Mouse (Mus musculus): ENCODE results near the gene Ppp1r37. TPM values are rescaled to one million over a fixed set of nuclear protein-coding genes. Genes with fewer than 3 reads are reported as not detected.

Gene Ppp1r37
- total RNA-seq, 1 experiment, result 25.3 TPM

- Histone ChIP-seq H3K9ac (ENCODE audit: insufficient read depth, low read depth, low read length, poor library complexity, severe bottlenecking) (no peak overlapping the region), H3K27ac (ENCODE audit: insufficient read depth, low read depth, low read length, poor library complexity, severe bottlenecking) (peak overlapping the region; percentile 3; the same call in 1 of the 2 replicates), H3K36me3 (ENCODE audit: control insufficient read depth, insufficient read depth, low read length, poor library complexity, severe bottlenecking) (no peaks in the 10 kb centered on the region), H3K4me1 (ENCODE audit: control insufficient read depth in 2 of 2, insufficient read depth in 2 of 2, low read length in 2 of 2, poor library complexity in 1 of 2) (peaks cover 0 to 14% of the 10 kb centered on the region in 2 experiments; a peak in 2 of 4 replicates), H3K9me3 (ENCODE audit: control insufficient read depth, insufficient read depth, low read depth, low read length) (no peaks in the 10 kb centered on the region), H3K4me3 (ENCODE audit: insufficient read depth in 1 of 2, low read depth in 1 of 2, low read length in 2 of 2, poor library complexity in 1 of 2, severe bottlenecking in 1 of 2) (no peak overlapping the region)
- in situ Hi-C loops (cut with MboI; ENCODE audit: low sequenced_read_pairs in 2 of 2, unreplicated experiment in 2 of 2), result no loop called here
- TF ChIP-seq HCFC1 (IDR thresholded peaks at IDR 0.05; ENCODE audit: borderline replicate concordance, insufficient read depth, low read length) (no peak), MAFK (IDR thresholded peaks at IDR 0.05; ENCODE audit: insufficient read depth, low read depth, low read length) (no peak), ZC3H11A (IDR thresholded peaks at IDR 0.05; ENCODE audit: borderline replicate concordance, low read depth, low read length) (no peak), ZNF384 (IDR thresholded peaks at IDR 0.05; ENCODE audit: low read depth, low read length) (no peak), CHD2 (IDR thresholded peaks at IDR 0.05; ENCODE audit: low read depth, low read length) (no peak)
- no peak for DNase-seq (ENCODE audit: low read depth, low spot score)
Measured at GRCm38 (mm10) chr7:19500420-19501363, 62.2 kb downstream of the Ppp1r37 start.

GRCm38 (mm10) chr7:19498326-19498725 lies 64.5 kb downstream of the Ppp1r37 start:
- TF ChIP-seq MAFK (IDR thresholded peaks at IDR 0.05; ENCODE audit: insufficient read depth, low read depth, low read length), result no peak
- no peak for TF ChIP-seq ZNF384 (IDR thresholded peaks at IDR 0.05; ENCODE audit: low read depth, low read length)
- Histone ChIP-seq H3K9me3 (ENCODE audit: control insufficient read depth, insufficient read depth, low read depth, low read length) (no peaks in the 10 kb centered on the region), H3K27ac (ENCODE audit: insufficient read depth, low read depth, low read length, poor library complexity, severe bottlenecking) (no peak overlapping the region), H3K4me3 (ENCODE audit: insufficient read depth in 1 of 2, low read depth in 1 of 2, low read length in 2 of 2, poor library complexity in 1 of 2, severe bottlenecking in 1 of 2) (no peak overlapping the region), H3K4me1 (ENCODE audit: control insufficient read depth in 2 of 2, insufficient read depth in 2 of 2, low read length in 2 of 2, poor library complexity in 1 of 2) (peaks cover 0 to 15% of the 10 kb centered on the region in 2 experiments; a peak in 3 of 4 replicates), H3K9ac (ENCODE audit: insufficient read depth, low read depth, low read length, poor library complexity, severe bottlenecking) (no peak overlapping the region), H3K36me3 (ENCODE audit: control insufficient read depth, insufficient read depth, low read length, poor library complexity, severe bottlenecking) (no peaks in the 10 kb centered on the region)
- in situ Hi-C loops (cut with MboI; ENCODE audit: low sequenced_read_pairs in 2 of 2, unreplicated experiment in 2 of 2), result no loop called here
- no peak for DNase-seq (ENCODE audit: low read depth, low spot score)

GRCm38 (mm10) chr7:19496214-19496555 lies 66.7 kb downstream of the Ppp1r37 start:
- Histone ChIP-seq H3K36me3 (ENCODE audit: control insufficient read depth, insufficient read depth, low read length, poor library complexity, severe bottlenecking) (no peaks in the 10 kb centered on the region), H3K9me3 (ENCODE audit: control insufficient read depth, insufficient read depth, low read depth, low read length) (no peaks in the 10 kb centered on the region), H3K4me3 (ENCODE audit: insufficient read depth in 1 of 2, low read depth in 1 of 2, low read length in 2 of 2, poor library complexity in 1 of 2, severe bottlenecking in 1 of 2) (no peak overlapping the region), H3K4me1 (ENCODE audit: control insufficient read depth in 2 of 2, insufficient read depth in 2 of 2, low read length in 2 of 2, poor library complexity in 1 of 2) (peaks cover 0 to 15% of the 10 kb centered on the region in 2 experiments; a peak in 3 of 4 replicates), H3K27ac (ENCODE audit: insufficient read depth, low read depth, low read length, poor library complexity, severe bottlenecking) (no peak overlapping the region), H3K9ac (ENCODE audit: insufficient read depth, low read depth, low read length, poor library complexity, severe bottlenecking) (no peak overlapping the region)
- DNase-seq (ENCODE audit: low read depth, low spot score), result no peak
- TF ChIP-seq ZC3H11A (IDR thresholded peaks at IDR 0.05; ENCODE audit: borderline replicate concordance, low read depth, low read length), result no peak
- TF ChIP-seq MAFK (IDR thresholded peaks at IDR 0.05; ENCODE audit: insufficient read depth, low read depth, low read length), result no peak
- TF ChIP-seq CHD2 (IDR thresholded peaks at IDR 0.05; ENCODE audit: low read depth, low read length), result no peak
- no peak for TF ChIP-seq ZNF384 (IDR thresholded peaks at IDR 0.05; ENCODE audit: low read depth, low read length)
- TF ChIP-seq HCFC1 (IDR thresholded peaks at IDR 0.05; ENCODE audit: borderline replicate concordance, insufficient read depth, low read length), result no peak
- in situ Hi-C loops (cut with MboI; ENCODE audit: low sequenced_read_pairs in 2 of 2, unreplicated experiment in 2 of 2), result no loop called here

- no peak overlapping the region for H3K9ac ChIP-seq (ENCODE audit: insufficient read depth, low read depth, low read length, poor library complexity, severe bottlenecking)
- H3K4me1 ChIP-seq (ENCODE audit: control insufficient read depth in 2 of 2, insufficient read depth in 2 of 2, low read length in 2 of 2, poor library complexity in 1 of 2), result peaks cover 0 to 15% of the 10 kb centered on the region in 2 experiments; a peak in 3 of 4 replicates
- in situ Hi-C loops (cut with MboI; ENCODE audit: low sequenced_read_pairs in 2 of 2, unreplicated experiment in 2 of 2), result no loop called here
- no peak overlapping the region for H3K4me3 ChIP-seq (ENCODE audit: insufficient read depth in 1 of 2, low read depth in 1 of 2, low read length in 2 of 2, poor library complexity in 1 of 2, severe bottlenecking in 1 of 2)
- no peak for DNase-seq (ENCODE audit: low read depth, low spot score)
- no peaks in the 10 kb centered on the region for H3K9me3 ChIP-seq (ENCODE audit: control insufficient read depth, insufficient read depth, low read depth, low read length)
- no peak overlapping the region for H3K27ac ChIP-seq (ENCODE audit: insufficient read depth, low read depth, low read length, poor library complexity, severe bottlenecking)
- no peaks in the 10 kb centered on the region for H3K36me3 ChIP-seq (ENCODE audit: control insufficient read depth, insufficient read depth, low read length, poor library complexity, severe bottlenecking)
- TF ChIP-seq ZC3H11A (IDR thresholded peaks at IDR 0.05; ENCODE audit: borderline replicate concordance, low read depth, low read length) (no peak), ZNF384 (IDR thresholded peaks at IDR 0.05; ENCODE audit: low read depth, low read length) (no peak), HCFC1 (IDR thresholded peaks at IDR 0.05; ENCODE audit: borderline replicate concordance, insufficient read depth, low read length) (no peak), MAFK (IDR thresholded peaks at IDR 0.05; ENCODE audit: insufficient read depth, low read depth, low read length) (no peak), CHD2 (IDR thresholded peaks at IDR 0.05; ENCODE audit: low read depth, low read length) (no peak)
Measured at GRCm38 (mm10) chr7:19495521-19496213, 67.2 kb downstream of the Ppp1r37 start.
